Mouse (Mus musculus) megakaryocyte, adult 5-6 weeks (primary cell): ENCODE measurements around the gene Rhox3a. TPM values are rescaled to one million over a fixed set of nuclear protein-coding genes. Genes with fewer than 3 reads are reported as not detected.
"Not testable (repeated sequence)": the region's sequence is repeated elsewhere in the genome, so short reads cannot be mapped to it uniquely, and the experiment has no call there.

Experiments used
- ATAC-seq: 2 replicates; pipeline ENCODE4 v1.8.0; 2016; ENCODE audit warnings: mild to moderate bottlenecking, inconsistent platforms; ENCODE audit not compliant: poor library complexity, severe bottlenecking
- total RNA-seq, 2 experiments: library from RNA; stranded (forward) in 1 of 2; stranded (reverse) in 1 of 2; fragments of 153-499, 151-499 nt in 1 of 2; fragments of 221-1000, 200-1000 nt in 1 of 2; gene quantifications; 2 replicates each; pipeline versions ENCODE4 v1.2.3 to v1.2.4; 2015 to 2017

Rhox3a gene
- total RNA-seq (2015) (not detected in 2 replicates), total RNA-seq (2017) (not detected in 2 replicates)

- not testable (repeated sequence) for ATAC-seq
These were observed at the start of gene Rhox3a for GRCm38 (mm10) chrX:37249619-37250018. Gene Rhox3a, plus strand, starts transcription at chrX:37249919.

GRCm38 (mm10) chrX:37210941-37211340, 38.8 kb upstream of the Rhox3a start, which contains the start of gene Gm9:
Gene Gm9, minus strand, starts transcription at chrX:37211041.
- ATAC-seq, result no peak

GRCm38 (mm10) chrX:37222158-37222557, 27.6 kb upstream of the Rhox3a start, which contains the start of gene Rhox1:
Gene Rhox1, minus strand, starts transcription at chrX:37222258.
- ATAC-seq, result not testable (repeated sequence)

- ATAC-seq, result not testable (repeated sequence)
These were observed 5.0 kb upstream of the Rhox3a start, which contains the start of gene Rhox2a for GRCm38 (mm10) chrX:37244676-37245075. Gene Rhox2a, plus strand, starts transcription at chrX:37244976.

GRCm38 (mm10) chrX:37265038-37265437, 15.3 kb downstream of the Rhox3a start, which contains the start of gene Rhox4a:
Gene Rhox4a, plus strand, starts transcription at chrX:37265338.
- ATAC-seq, result not testable (repeated sequence)

Other genes starting within 250 kb of the Rhox3a start
- not detected in 2 replicates for gene Sowahd, start 201.1 kb upstream of the Rhox3a start, total RNA-seq (2015)
- gene Sowahd, start 201.1 kb upstream of the Rhox3a start, total RNA-seq (2017), result not detected in 2 replicates
- gene Rpl39, start 164.5 kb upstream of the Rhox3a start, total RNA-seq (2015), result 1,116 and 1,186 TPM in 2 replicates
- gene Rpl39, start 164.5 kb upstream of the Rhox3a start, total RNA-seq (2017), result 3,519 and 4,154 TPM in 2 replicates
- 18.2 and 24.7 TPM in 2 replicates for gene Upf3b, start 139.6 kb upstream of the Rhox3a start, total RNA-seq (2015)
- gene Upf3b, start 139.6 kb upstream of the Rhox3a start, total RNA-seq (2017), result 25.6 and 26.2 TPM in 2 replicates
- 16.9 and 18.5 TPM in 2 replicates for gene Nkap, start 123.1 kb upstream of the Rhox3a start, total RNA-seq (2015)
- gene Nkap, start 123.1 kb upstream of the Rhox3a start, total RNA-seq (2017), result 30.5 and 37.4 TPM in 2 replicates
- gene Akap14, start 81.1 kb upstream of the Rhox3a start, total RNA-seq (2015), result not detected in 2 replicates
- gene Akap14, start 81.1 kb upstream of the Rhox3a start, total RNA-seq (2017), result not detected in 2 replicates
- gene Ndufa1, start 58.8 kb upstream of the Rhox3a start, total RNA-seq (2015), result 203 and 221 TPM in 2 replicates
- gene Ndufa1, start 58.8 kb upstream of the Rhox3a start, total RNA-seq (2017), result 123 and 131 TPM in 2 replicates
- gene Rnf113a1, start 58.7 kb upstream of the Rhox3a start, total RNA-seq (2015), result 6.4 and 6.5 TPM in 2 replicates
- 2.8 and 4.5 TPM in 2 replicates for gene Rnf113a1, start 58.7 kb upstream of the Rhox3a start, total RNA-seq (2017)
- gene Gm9, start 38.9 kb upstream of the Rhox3a start, total RNA-seq (2015), result not detected in 2 replicates
- gene Gm9, start 38.9 kb upstream of the Rhox3a start, total RNA-seq (2017), result not detected in 2 replicates
- not detected in 2 replicates for gene Rhox1, start 27.7 kb upstream of the Rhox3a start, total RNA-seq (2015)
- gene Rhox1, start 27.7 kb upstream of the Rhox3a start, total RNA-seq (2017), result not detected in 2 replicates
- not detected in 2 replicates for gene Rhox2a, start 4.9 kb upstream of the Rhox3a start, total RNA-seq (2015)
- not detected in 2 replicates for gene Rhox2a, start 4.9 kb upstream of the Rhox3a start, total RNA-seq (2017)
- not detected in 2 replicates for gene Rhox4a, start 15.4 kb downstream of the Rhox3a start, total RNA-seq (2015)
- gene Rhox4a, start 15.4 kb downstream of the Rhox3a start, total RNA-seq (2017), result not detected in 2 replicates
- not detected in 2 replicates for gene Rhox3a2, start 130.1 kb downstream of the Rhox3a start, total RNA-seq (2015)
- gene Rhox3a2, start 130.1 kb downstream of the Rhox3a start, total RNA-seq (2017), result not detected in 2 replicates
- gene Rhox4a2, start 140.9 kb downstream of the Rhox3a start, total RNA-seq (2015), result not detected in 2 replicates
- not detected in 2 replicates for gene Rhox4a2, start 140.9 kb downstream of the Rhox3a start, total RNA-seq (2017)
- gene Rhox2b, start 162.1 kb downstream of the Rhox3a start, total RNA-seq (2015), result not detected in 2 replicates
- not detected in 2 replicates for gene Rhox2b, start 162.1 kb downstream of the Rhox3a start, total RNA-seq (2017)
- not detected in 2 replicates for gene Rhox4b, start 182.6 kb downstream of the Rhox3a start, total RNA-seq (2015)
- gene Rhox4b, start 182.6 kb downstream of the Rhox3a start, total RNA-seq (2017), result not detected in 2 replicates
- not detected in 2 replicates for gene Rhox2c, start 203.8 kb downstream of the Rhox3a start, total RNA-seq (2015)
- not detected in 2 replicates for gene Rhox2c, start 203.8 kb downstream of the Rhox3a start, total RNA-seq (2017)
- gene Rhox3c, start 208.7 kb downstream of the Rhox3a start, total RNA-seq (2015), result not detected in 2 replicates
- gene Rhox3c, start 208.7 kb downstream of the Rhox3a start, total RNA-seq (2017), result not detected in 2 replicates
- not detected in 2 replicates for gene Rhox4c, start 230.4 kb downstream of the Rhox3a start, total RNA-seq (2015)
- gene Rhox4c, start 230.4 kb downstream of the Rhox3a start, total RNA-seq (2017), result not detected in 2 replicates
- gene Rhox2d, start 243.5 kb downstream of the Rhox3a start, total RNA-seq (2015), result not detected in 2 replicates
- gene Rhox2d, start 243.5 kb downstream of the Rhox3a start, total RNA-seq (2017), result not detected in 2 replicates